Mouse (Mus musculus) thymus, postnatal 10 days (tissue): ENCODE measurements around the gene Gm12790.
"Not testable (repeated sequence)": the region's sequence is repeated elsewhere in the genome, so short reads cannot be mapped to it uniquely, and the experiment has no call there.

ENCODE experiments used
- DNase-seq, 2 experiments: peaks; one replicate each; pipeline ENCODE4 v3.0.0; 2021; ENCODE audit warnings: low spot score in 2 of 2

Gm12790 gene

GRCm38 (mm10) chr4:101980949-101981348, at the start of gene Gm12790:
Gm12790 (minus strand) TSS chr4:101981049.
- DNase-seq: not testable (repeated sequence)

- DNase-seq: no peak
Observed at GRCm38 (mm10) chr4:102026619-102027018, 45.8 kb upstream of the Gm12790 start.

DNA sequence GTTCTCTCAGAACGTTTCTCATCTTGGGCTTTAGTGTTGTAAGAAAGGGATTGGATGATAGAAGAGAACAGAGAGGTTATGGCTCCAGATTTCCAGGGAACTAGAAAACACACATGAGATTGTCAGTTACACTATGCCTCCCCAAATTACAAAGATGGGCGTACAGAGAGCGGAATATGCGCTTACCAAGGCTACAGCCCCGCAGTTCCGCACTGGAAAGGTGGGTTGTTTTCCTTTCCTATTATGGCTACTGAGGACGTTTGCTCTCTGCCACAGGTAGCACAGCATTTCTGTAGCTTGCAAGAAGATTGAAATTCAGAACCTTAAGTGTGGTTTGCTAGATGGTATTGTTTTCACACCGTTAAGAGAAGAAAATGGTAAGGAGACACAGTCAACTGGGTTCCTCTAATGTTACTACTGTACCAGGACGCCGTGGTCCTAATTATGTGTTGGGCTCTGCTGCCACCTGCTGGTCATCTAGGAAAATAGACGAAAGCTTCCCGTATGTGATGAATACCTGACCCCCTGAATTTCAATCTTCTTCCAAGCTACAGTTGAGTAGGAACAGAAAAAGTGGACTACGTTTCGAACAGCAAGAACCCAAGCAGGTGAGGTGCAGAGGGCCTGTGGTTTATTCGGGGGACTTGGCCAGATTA, 17.5 kb upstream of the Gm12790 start:
- peak in 1 of 2 experiments; percentile 52 for DNase-seq

DNA sequence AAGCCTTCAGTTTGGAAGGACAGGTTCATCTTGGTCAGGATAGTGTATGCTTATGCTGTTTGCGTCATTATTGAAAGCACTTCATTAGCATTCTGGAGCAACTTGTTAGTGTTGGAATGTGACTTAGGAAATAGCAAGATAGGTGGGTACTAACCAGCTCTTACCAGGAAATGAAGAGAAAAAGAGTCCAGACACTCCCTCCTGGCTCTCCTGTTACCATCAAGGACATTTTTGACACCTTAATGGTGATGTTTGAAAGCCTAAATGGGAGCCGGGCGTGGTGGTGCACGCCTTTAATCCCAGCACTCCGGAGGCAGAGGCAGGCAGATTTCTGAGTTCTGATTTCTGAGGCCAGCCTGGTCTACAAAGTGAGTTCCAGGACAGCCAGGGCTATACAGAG, 16.6 kb upstream of the Gm12790 start:
- no peak for DNase-seq

- DNase-seq: not testable (repeated sequence)
Observed at GRCm38 (mm10) chr4:101986326-101986725, 5.5 kb upstream of the Gm12790 start, which contains the start of gene Gm12789. Gm12789 (plus strand) TSS chr4:101986626.

GRCm38 (mm10) chr4:101985678-101986077, 4.8 kb upstream of the Gm12790 start:
- no peak for DNase-seq

- not testable (repeated sequence) for DNase-seq
Observed at GRCm38 (mm10) chr4:101940107-101940506, 40.7 kb downstream of the Gm12790 start, which contains the start of gene Gm12794. Gm12794 (plus strand) TSS chr4:101940407.
